Mouse (Mus musculus) lung, postnatal 25 days (tissue): ENCODE results near the gene Fer.

Experiments
- DNase-seq: peaks from one replicate; pipeline ENCODE4 v3.0.0; 2022; ENCODE audit warnings: low spot score

The Fer gene

GRCm38 (mm10) chr17:63864171-63864571, 1.3 kb downstream of the Fer start:
- no peak for DNase-seq

DNA sequence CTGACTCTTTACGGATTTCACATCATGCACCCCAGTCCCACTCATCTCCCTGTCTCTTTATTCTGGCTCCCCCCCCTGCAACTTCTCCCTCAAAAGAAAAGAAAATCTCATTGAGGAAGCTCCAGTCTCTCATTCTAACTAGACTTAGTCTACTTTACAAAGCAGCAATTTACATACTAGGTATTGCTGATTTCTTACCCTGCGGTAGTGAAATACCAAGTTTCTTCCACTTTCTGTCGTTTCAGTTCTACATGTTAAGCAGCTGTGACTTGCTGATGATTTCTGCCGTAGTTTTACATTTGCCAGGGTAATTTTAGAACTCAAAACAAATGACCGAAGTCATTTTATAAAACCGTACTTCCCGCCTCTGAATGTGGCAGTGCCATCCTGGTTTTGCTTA, 8.9 kb downstream of the Fer start:
- DNase-seq = no peak

- DNase-seq = no peak
These were observed 16.0 kb downstream of the Fer start for GRCm38 (mm10) chr17:63878889-63879288.

GRCm38 (mm10) chr17:63880009-63880408, 17.1 kb downstream of the Fer start:
- no peak for DNase-seq

DNA sequence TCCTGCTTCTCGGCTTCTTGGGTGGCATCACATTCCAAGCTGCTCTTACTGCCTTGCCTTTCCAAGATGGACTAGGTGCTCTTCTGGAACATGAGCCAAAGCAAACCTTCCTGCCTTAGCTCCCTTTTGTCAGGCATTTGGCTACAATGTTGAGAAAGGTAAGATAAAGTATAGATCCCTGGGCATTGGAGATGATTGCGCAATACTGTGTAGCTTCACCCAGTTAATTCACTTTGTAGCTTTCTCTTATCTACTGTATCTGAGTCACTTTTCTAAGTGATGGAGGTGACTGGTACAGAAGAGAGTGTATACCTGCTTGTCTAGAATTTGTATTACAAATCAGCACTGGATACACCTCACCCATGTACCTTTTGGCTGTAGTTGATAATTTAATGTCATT, 24.1 kb downstream of the Fer start:
- no peak for DNase-seq

GRCm38 (mm10) chr17:63890611-63891010, 27.7 kb downstream of the Fer start:
- DNase-seq = no peak

GRCm38 (mm10) chr17:63895829-63896228, 33.0 kb downstream of the Fer start:
- DNase-seq = no peak

- no peak for DNase-seq
These were observed 34.2 kb downstream of the Fer start for GRCm38 (mm10) chr17:63897050-63897449.

DNA sequence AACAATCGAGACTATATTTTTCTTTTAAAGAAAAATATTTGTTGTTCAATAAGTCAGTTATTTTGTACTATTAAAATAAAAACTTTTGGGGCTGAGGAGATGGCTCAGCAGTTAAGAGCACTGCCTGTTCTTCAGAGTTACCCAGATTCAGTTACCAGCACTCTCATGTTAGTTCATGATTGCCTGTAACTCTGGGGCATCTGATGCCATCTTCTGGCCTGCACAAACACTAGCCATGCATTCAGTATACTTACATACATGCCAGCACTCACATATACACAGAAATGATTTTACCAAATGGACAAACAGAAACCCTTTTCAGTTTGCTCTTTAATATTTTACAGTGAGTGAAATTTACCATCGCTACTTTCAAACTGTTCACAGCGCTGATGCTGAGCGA, 46.4 kb downstream of the Fer start:
- DNase-seq = no peak

DNA sequence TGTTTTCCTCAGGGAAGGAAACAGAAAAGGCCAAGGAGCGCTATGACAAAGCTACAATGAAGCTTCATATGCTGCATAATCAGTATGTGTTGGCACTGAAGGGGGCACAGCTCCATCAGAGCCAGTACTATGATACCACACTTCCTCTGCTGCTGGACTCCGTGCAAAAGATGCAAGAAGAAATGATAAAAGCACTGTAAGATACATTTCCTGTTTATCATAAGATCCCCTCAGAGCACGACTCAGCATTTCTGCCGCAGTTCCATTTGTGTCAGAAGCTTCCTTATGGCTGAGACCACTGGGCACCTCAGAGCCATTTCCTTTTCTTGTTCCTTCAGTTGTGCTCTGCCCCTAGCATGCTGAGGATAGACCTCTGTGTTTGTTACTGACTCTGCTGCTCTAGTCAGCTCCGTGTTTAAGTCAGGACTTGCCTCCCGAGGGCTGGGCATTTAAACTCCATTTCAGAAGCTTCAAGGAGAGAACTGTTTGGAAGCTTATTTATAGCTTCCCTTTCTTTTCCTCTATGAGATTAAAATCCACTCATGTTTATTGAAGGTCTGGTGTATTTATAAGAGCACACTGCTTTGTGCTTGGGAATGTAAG, 58.8 kb downstream of the Fer start:
- no peak for DNase-seq

- peak; percentile 16 for DNase-seq
These were observed 62.7 kb downstream of the Fer start for GRCm38 (mm10) chr17:63925581-63925980.

DNA sequence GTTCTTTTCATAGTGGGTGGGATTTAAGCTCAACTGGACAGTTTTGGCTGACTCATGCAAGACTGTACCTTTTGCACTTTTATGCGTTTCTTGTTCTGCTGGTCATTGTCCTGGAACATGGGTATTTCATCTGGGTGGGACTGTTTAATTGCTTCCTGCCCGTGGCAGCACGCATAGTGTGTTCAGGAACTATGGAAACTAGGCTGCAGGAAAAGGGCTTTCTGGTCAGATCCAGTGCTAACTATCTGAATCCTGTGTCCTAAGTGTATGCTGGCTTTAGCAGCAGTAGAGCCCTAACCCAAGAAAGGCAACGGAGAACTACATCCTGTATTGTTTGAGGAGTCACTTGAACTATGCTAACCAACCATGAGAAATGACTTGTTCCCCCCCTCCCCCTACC, 67.8 kb downstream of the Fer start:
- DNase-seq = no peak

- DNase-seq = peak; percentile 3
These were observed 68.7 kb downstream of the Fer start for GRCm38 (mm10) chr17:63931556-63931955.

DNA sequence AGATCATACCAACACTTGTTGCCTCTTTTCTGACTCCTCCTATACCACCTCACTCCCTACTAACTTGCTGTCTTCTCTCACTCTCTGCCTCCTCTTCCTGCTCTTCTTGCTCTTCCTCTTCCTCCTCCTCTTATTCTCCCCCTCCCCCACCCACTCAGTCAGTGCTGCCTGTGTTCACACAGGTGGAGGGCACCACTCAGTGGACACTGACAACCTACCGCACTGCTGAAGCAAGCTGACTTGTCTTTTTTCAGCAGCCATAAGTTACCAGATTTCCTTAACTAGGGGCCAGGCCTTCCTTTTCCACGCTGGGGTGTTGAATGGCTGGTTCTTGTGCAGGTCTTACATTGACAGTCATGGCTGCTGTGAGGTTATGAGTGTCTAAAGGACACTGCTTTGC, 72.5 kb downstream of the Fer start:
- no peak for DNase-seq

GRCm38 (mm10) chr17:63937886-63938285, 75.0 kb downstream of the Fer start:
- no peak for DNase-seq

- no peak for DNase-seq
These were observed 83.9 kb downstream of the Fer start for GRCm38 (mm10) chr17:63946772-63947171.

- DNase-seq = no peak
These were observed 85.9 kb downstream of the Fer start for GRCm38 (mm10) chr17:63948811-63949210.

GRCm38 (mm10) chr17:63951436-63951835, 88.6 kb downstream of the Fer start:
- peak; percentile 5 for DNase-seq

GRCm38 (mm10) chr17:63967091-63967490, 104.2 kb downstream of the Fer start:
- DNase-seq = no peak

DNA sequence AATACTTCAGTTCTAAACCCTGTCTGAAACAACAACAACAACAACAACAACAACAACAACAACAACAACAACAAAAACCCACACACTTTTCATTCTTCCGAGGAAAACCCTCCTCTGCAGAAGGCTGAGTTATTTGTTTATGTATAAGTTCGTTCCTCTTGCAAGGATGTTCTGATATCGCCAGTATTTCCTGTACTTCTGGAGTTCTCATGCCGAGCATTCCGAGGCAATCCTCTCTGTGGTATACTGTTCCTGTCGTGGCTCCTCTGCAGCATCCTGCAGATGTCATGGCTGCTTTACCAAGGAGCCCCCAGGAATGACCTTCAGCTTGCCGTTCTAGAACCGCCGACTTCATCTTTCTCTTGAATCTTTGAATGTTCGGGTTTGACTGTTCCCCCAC, 106.6 kb downstream of the Fer start:
- DNase-seq = no peak

DNA sequence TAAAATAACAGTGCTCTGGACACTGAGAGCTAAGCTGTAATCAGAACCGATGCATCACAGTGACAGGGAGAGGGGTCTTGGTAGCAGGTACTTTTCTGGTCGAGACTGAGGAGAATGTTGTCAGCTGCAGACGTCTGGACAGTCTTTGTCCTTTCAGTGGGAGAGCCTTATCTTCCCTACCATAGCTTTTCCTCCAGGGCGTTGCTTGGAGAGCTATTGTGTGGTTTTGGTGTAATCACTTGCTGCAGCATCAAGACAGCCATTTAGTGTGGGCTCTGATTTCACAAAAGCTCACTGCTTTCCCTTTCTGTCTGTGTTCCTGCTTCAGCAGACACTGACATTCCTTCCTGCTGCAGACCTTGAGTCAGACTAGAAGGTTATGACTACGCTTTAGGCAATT, 107.4 kb downstream of the Fer start:
- DNase-seq = peak; percentile 8

GRCm38 (mm10) chr17:63970939-63971338, 108.1 kb downstream of the Fer start:
- DNase-seq = no peak

DNA sequence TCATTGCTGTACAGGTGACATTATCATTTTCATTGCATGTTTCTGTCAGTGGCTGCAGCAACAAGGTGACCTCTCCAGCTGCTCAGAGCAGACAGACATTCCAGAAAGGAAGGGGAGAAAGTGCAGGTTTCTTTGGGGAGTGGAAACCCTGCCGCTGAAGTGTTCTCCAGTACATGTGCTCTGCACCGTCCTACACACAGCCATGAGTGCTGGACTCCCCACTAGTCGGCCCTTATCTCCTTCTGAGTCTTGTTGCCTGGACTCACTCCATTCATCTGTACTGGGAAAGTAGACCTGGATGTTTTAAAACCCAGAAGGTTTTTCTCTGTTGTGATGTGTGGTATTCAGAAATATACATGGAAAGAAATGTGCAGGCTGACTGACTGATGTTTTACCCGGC, 109.3 kb downstream of the Fer start:
- no peak for DNase-seq

- DNase-seq = no peak
These were observed 110.9 kb downstream of the Fer start for GRCm38 (mm10) chr17:63973806-63974205.

- DNase-seq = no peak
These were observed 111.4 kb downstream of the Fer start for GRCm38 (mm10) chr17:63974253-63974652.
